Mouse (Mus musculus) CH12.LX (cell line): ENCODE results near the gene Ldlr.

Experiments
- BHLHE40 ChIP-seq: IDR thresholded peaks from 2 replicates; pipeline ENCODE4 v1.6.1; 2011; ENCODE audit warnings: mild to moderate bottlenecking, low read depth, low read length, improper control_type of control experiment
- CTCF ChIP-seq, 2 experiments: IDR thresholded peaks in 1 of 2; conservative IDR thresholded peaks in 1 of 2; 2 replicates each; pipeline ENCODE4 v1.5.1; 2011 to 2012; ENCODE audit warnings: low read depth in 2 of 2, low read length in 2 of 2, improper control_type of control experiment in 1 of 2, inconsistent platforms in 1 of 2, mild to moderate bottlenecking in 1 of 2, moderate library complexity in 1 of 2
- E2F4 ChIP-seq: IDR thresholded peaks from 2 replicates; pipeline ENCODE4 v1.6.1; 2011; ENCODE audit warnings: low read depth, low read length, improper control_type of control experiment; ENCODE audit not compliant: insufficient replicate concordance
- ELF1 ChIP-seq: IDR thresholded peaks from 2 replicates; pipeline ENCODE4 v1.6.1; 2014; ENCODE audit warnings: low read depth, mild to moderate bottlenecking, inconsistent platforms, low read length, improper control_type of control experiment
- EP300 ChIP-seq: IDR thresholded peaks from 2 replicates; pipeline ENCODE4 v1.6.1; 2011; ENCODE audit warnings: low read length, improper control_type of control experiment
- MXI1 ChIP-seq: IDR thresholded peaks from 2 replicates; pipeline ENCODE4 v1.6.1; 2011; ENCODE audit warnings: mild to moderate bottlenecking, low read depth, low read length, improper control_type of control experiment
- NRF1 ChIP-seq: IDR thresholded peaks from 2 replicates; pipeline ENCODE4 v1.6.1; 2014; ENCODE audit warnings: low read depth, mild to moderate bottlenecking, inconsistent platforms, low read length, improper control_type of control experiment, moderate library complexity
- POLR2AphosphoS2 ChIP-seq: IDR thresholded peaks from 2 replicates; pipeline ENCODE4 v1.6.1; 2011; ENCODE audit warnings: low read depth, low read length, improper control_type of control experiment
- SIN3A ChIP-seq: IDR thresholded peaks from 2 replicates; pipeline ENCODE4 v1.6.1; 2012; ENCODE audit warnings: low read length, improper control_type of control experiment, inconsistent platforms
- SMC3 ChIP-seq: IDR thresholded peaks from 2 replicates; pipeline ENCODE4 v1.6.1; 2011; ENCODE audit warnings: low read depth, low read length, improper control_type of control experiment
- TCF12 ChIP-seq: IDR thresholded peaks from 2 replicates; pipeline ENCODE4 v1.6.1; 2014; ENCODE audit warnings: low read depth, mild to moderate bottlenecking, inconsistent platforms, low read length, improper control_type of control experiment
- USF1 ChIP-seq: IDR thresholded peaks from 2 replicates; pipeline ENCODE4 v1.6.1; 2014; ENCODE audit warnings: low read depth, mild to moderate bottlenecking, inconsistent platforms, low read length, improper control_type of control experiment
- ZKSCAN1 ChIP-seq: IDR thresholded peaks from 2 replicates; pipeline ENCODE4 v1.6.1; 2012; ENCODE audit warnings: low read depth, inconsistent platforms, low read length, improper control_type of control experiment, borderline replicate concordance

- TF ChIP-seq SIN3A (no peak), EP300 (no peak), E2F4 (no peak), CTCF (conservative IDR thresholded peaks at IDR 0.05 in 1 of 2, IDR thresholded peaks at IDR 0.05 in 1 of 2; ENCODE audit: low read depth in 2 of 2, low read length in 2 of 2) (no peak), POLR2AphosphoS2 (no peak), ELF1 (no peak), ZKSCAN1 (no peak), TCF12 (no peak), USF1 (no peak), BHLHE40 (no peak), NRF1 (no peak), MXI1 (no peak), SMC3 (no peak)
These were observed 75.7 kb downstream of the Ldlr start for GRCm38 (mm10) chr9:21799010-21799350.
